Mouse (Mus musculus) lung, embryonic 16.5 days (tissue): ENCODE results near the gene Fam228b. TPM values are rescaled to one million over a fixed set of nuclear protein-coding genes. Genes with fewer than 3 reads are reported as not detected.
A peak's percentile ranks its signal among the peaks of the same experiment; 100 is the strongest.
"Not testable (repeated sequence)": the region's sequence is repeated elsewhere in the genome, so short reads cannot be mapped to it uniquely, and the experiment has no call there.

Experiments used
- ATAC-seq: fragments of 200-750 bp; cut with Nextera tagmentation; 2 replicates; pipeline ENCODE4 v1.8.0; 2017; ENCODE audit warnings: low read depth, mild to moderate bottlenecking, moderate library complexity
- H3K27ac ChIP-seq: fragments of 300-500 bp; sonication (generic); 2 replicates; pipeline ENCODE4 v1.5.1; 2014; ENCODE audit warnings: mild to moderate bottlenecking, control low read depth, low read length
- H3K27me3 ChIP-seq: fragments of 300-500 bp; sonication (generic); 2 replicates; pipeline ENCODE4 v1.6.1; 2014; ENCODE audit warnings: low read depth, low read length, mixed read lengths; ENCODE audit not compliant: control insufficient read depth, insufficient read depth
- H3K36me3 ChIP-seq: fragments of 300-500 bp; sonication (generic); 2 replicates; pipeline ENCODE4 v1.6.1; 2014; ENCODE audit warnings: low read length; ENCODE audit not compliant: control insufficient read depth, insufficient read depth
- H3K4me1 ChIP-seq: fragments of 300-500 bp; sonication (generic); replicated peaks from 2 replicates; pipeline ENCODE4 v1.6.1; 2014; ENCODE audit warnings: low read length, mixed read lengths; ENCODE audit not compliant: control insufficient read depth, insufficient read depth
- H3K4me2 ChIP-seq: fragments of 300-500 bp; sonication (generic); 2 replicates; pipeline ENCODE4 v1.6.1; 2014; ENCODE audit warnings: low read depth, low read length, control low read depth
- H3K4me3 ChIP-seq: fragments of 300-500 bp; sonication (generic); 2 replicates; pipeline ENCODE4 v1.5.1; 2014; ENCODE audit warnings: mild to moderate bottlenecking, low read length, control low read depth
- H3K9ac ChIP-seq: fragments of 300-500 bp; sonication (generic); 2 replicates; pipeline ENCODE4 v1.6.1; 2014; ENCODE audit warnings: low read length, control low read depth
- H3K9me3 ChIP-seq: fragments of 300-500 bp; sonication (generic); 2 replicates; pipeline ENCODE4 v1.6.1; 2016; ENCODE audit warnings: low read length; ENCODE audit not compliant: control insufficient read depth
- WGBS: fragments of 180-500 bp; shearing (Covaris S2); extraction: QIAGEN DNeasy Blood & Tissue Kit; methylation state at CpG from one replicate; pipeline ENCODE4 v1.1.7; 2014; 5-methylcytosine and 5-hydroxymethylcytosine counted together
- polyA plus RNA-seq: library from polyadenylated mRNA; unstranded; fragments of >200 nt; fragmentation: Nextera tagmentation; extraction: Ambion mirVana; gene quantifications from 2 replicates; pipeline ENCODE4 v1.2.1, GENCODE M21; 2015

Gene Fam228b
- polyA plus RNA-seq, 1 experiment from 2014 or later: 2.8 TPM

DNA sequence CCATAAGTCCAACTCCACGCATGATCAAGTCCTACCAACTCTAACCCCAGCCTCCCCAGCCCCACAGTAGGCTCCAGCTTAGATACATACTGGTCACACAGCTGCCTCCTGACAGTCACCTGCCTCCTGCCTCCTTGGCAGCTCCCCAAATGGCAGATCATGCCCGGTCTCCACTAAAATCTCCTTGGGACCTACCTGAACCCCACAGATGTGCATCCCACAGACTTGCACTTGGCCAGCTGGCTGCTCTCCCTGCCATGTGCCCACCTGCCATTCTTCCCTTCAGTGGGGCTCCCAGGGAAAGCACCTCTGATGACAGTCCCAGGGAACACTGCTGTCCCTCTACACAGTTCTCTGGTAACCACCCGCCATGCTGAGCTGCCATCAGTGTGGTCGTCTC, 60.8 kb downstream of the Fam228b start:
- Histone ChIP-seq H3K4me3 (no peak overlapping the region), H3K36me3 (peaks cover 10% of the 10 kb centered on the region; the same call in 1 of the 2 replicates), H3K9ac (no peak overlapping the region), H3K4me2 (no peak overlapping the region), H3K4me1 (peaks cover 6% of the 10 kb centered on the region; the same call in 1 of the 2 replicates), H3K9me3 (no peaks in the 10 kb centered on the region), H3K27ac (no peak overlapping the region), H3K27me3 (no peaks in the 10 kb centered on the region)
- WGBS: 78% methylated on average over 4 of the region's 4 CpGs
- ATAC-seq: no peak

DNA sequence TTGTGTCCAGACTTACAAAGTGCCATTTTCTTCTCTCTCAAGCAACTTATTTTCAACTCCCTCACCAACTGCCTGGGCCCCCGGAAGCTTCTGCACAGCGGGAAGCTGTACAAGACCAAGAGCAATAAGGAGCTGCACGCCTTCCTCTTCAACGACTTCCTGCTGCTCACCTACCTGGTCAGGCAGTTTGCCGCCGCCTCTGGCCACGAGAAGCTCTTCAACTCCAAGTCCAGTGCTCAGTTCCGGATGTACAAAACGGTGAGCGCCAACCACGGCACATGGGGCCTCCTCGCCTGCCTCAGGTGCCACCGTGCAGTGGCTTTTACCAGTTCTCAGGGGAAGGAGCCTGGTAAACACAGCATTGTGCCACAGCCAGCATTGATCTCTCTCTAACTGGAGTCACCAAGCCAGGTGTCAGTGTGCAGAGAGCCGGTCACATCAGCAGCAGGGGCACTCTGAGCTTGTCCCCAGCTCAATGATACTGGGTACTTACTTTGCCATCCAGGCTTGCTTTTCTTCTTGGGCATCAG, 61.5 kb downstream of the Fam228b start:
- no peak overlapping the region for H3K4me3 ChIP-seq
- no peaks in the 10 kb centered on the region for H3K9me3 ChIP-seq

GRCm38 (mm10) chr12:4706901-4707300, 62.2 kb downstream of the Fam228b start:
- Histone ChIP-seq H3K36me3 (peaks cover 2% of the 10 kb centered on the region; the same call in 1 of the 2 replicates), H3K4me1 (peaks cover 6% of the 10 kb centered on the region; the same call in 1 of the 2 replicates), H3K27ac (peak overlapping the region; percentile 84), H3K4me3 (no peak overlapping the region), H3K27me3 (no peaks in the 10 kb centered on the region), H3K4me2 (no peak overlapping the region), H3K9ac (no peak overlapping the region), H3K9me3 (no peaks in the 10 kb centered on the region)
- peak; percentile 93 for ATAC-seq
- 55% methylated on average over 10 of the region's 10 CpGs for WGBS

More for the DNA sequence above, 61.5 kb downstream of the Fam228b start:
- Histone ChIP-seq H3K27me3 (no peaks in the 10 kb centered on the region), H3K9ac (no peak overlapping the region), H3K4me2 (no peak overlapping the region), H3K27ac (peak overlapping the region; percentile 84), H3K4me1 (peaks cover 6% of the 10 kb centered on the region; the same call in 1 of the 2 replicates), H3K36me3 (peaks cover 6% of the 10 kb centered on the region; the same call in 1 of the 2 replicates)
- ATAC-seq: 0 out of 2 replicates have a peak, but pooled peaks have one; percentile 13
- 67% methylated on average over 14 of the region's 14 CpGs for WGBS

- H3K4me3 ChIP-seq: no peak overlapping the region
- H3K9me3 ChIP-seq: no peaks in the 10 kb centered on the region
- no peaks in the 10 kb centered on the region for H3K27me3 ChIP-seq
- no peak overlapping the region; the same call in 1 of the 2 replicates for H3K9ac ChIP-seq
- ATAC-seq: no peak
- peaks cover 7% of the 10 kb centered on the region for H3K36me3 ChIP-seq
- WGBS: 83% methylated on average over 5 of the region's 5 CpGs
- H3K4me2 ChIP-seq: no peak overlapping the region
- H3K4me1 ChIP-seq: peaks cover 6% of the 10 kb centered on the region; the same call in 1 of the 2 replicates
- H3K27ac ChIP-seq: peak overlapping the region; percentile 84
Observed at GRCm38 (mm10) chr12:4706175-4706574, 62.9 kb downstream of the Fam228b start.

- H3K36me3 ChIP-seq, H3K4me3 ChIP-seq, H3K4me2 ChIP-seq, H3K27me3 ChIP-seq, H3K4me1 ChIP-seq, H3K9me3 ChIP-seq, H3K9ac ChIP-seq: not testable (repeated sequence)
- peak; percentile 83 for ATAC-seq
- WGBS: 7% methylated on average over 6 of the region's 6 CpGs
- H3K27ac ChIP-seq: peak overlapping the region; percentile 84
Observed at GRCm38 (mm10) chr12:4705626-4706025, 63.4 kb downstream of the Fam228b start.

DNA sequence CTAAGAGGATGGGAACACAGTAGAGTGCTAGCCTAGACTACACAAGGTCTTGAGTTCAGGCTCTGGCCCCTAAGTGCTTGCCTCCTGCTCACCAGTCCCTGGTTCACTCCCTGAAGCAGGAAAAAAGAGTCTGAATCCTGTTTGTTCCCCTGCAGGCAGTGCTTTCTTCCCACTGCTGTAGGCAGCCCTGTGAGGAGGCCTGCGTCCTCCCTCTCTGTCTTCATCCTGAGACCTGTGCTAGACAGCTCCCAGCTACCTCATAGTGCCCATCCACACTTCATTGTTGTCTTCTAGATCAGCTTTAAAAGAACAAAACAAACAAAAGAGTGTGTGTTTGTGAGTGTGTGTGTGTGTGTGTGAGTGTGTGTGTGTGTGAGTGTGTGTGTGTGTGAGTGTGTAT, 74.5 kb downstream of the Fam228b start:
- Histone ChIP-seq H3K9me3 (no peaks in the 10 kb centered on the region), H3K36me3 (peaks cover 9% of the 10 kb centered on the region; the same call in 1 of the 2 replicates), H3K4me3 (no peak overlapping the region), H3K27me3 (no peaks in the 10 kb centered on the region), H3K4me1 (no peaks in the 10 kb centered on the region), H3K9ac (no peak overlapping the region), H3K27ac (no peak overlapping the region), H3K4me2 (no peak overlapping the region)
- ATAC-seq: no peak
- WGBS: 78% methylated on average over 1 of the region's 1 CpGs

GRCm38 (mm10) chr12:4691193-4691592, 77.9 kb downstream of the Fam228b start:
- 84% methylated on average over 3 of the region's 3 CpGs for WGBS
- Histone ChIP-seq H3K9ac (no peak overlapping the region), H3K4me2 (no peak overlapping the region), H3K4me3 (no peak overlapping the region), H3K36me3 (no peaks in the 10 kb centered on the region), H3K27ac (no peak overlapping the region), H3K27me3 (no peaks in the 10 kb centered on the region), H3K9me3 (no peaks in the 10 kb centered on the region), H3K4me1 (no peaks in the 10 kb centered on the region)
- no peak for ATAC-seq

Other genes with a start within 250 kb of the Fam228b start
- 37.6 and 39.7 TPM in 2 replicates for gene Itsn2, start 176.6 kb downstream of the Fam228b start, polyA plus RNA-seq
- gene Gm3625, start 176.3 kb downstream of the Fam228b start, polyA plus RNA-seq: not detected in 2 replicates
- 0.13 and 0.34 TPM in 2 replicates for gene Fam228a, start 30.8 kb downstream of the Fam228b start, polyA plus RNA-seq
- 2.0 and 2.3 TPM in 2 replicates for gene Pfn4, start 245 bp downstream of the Fam228b start, polyA plus RNA-seq
- 161 and 180 TPM in 2 replicates for gene Sf3b6, start 48.3 kb upstream of the Fam228b start, polyA plus RNA-seq
- gene Fkbp1b, start 72.3 kb upstream of the Fam228b start, polyA plus RNA-seq: 8.8 and 9.3 TPM in 2 replicates
- gene Wdcp, start 74.0 kb upstream of the Fam228b start, polyA plus RNA-seq: 15.5 and 16.1 TPM in 2 replicates
- 1.8 and 2.3 TPM in 2 replicates for gene Mfsd2b, start 105.1 kb upstream of the Fam228b start, polyA plus RNA-seq
- gene Ubxn2a, start 138.4 kb upstream of the Fam228b start, polyA plus RNA-seq: 24.7 and 25.4 TPM in 2 replicates
- gene Atad2b, start 148.1 kb upstream of the Fam228b start, polyA plus RNA-seq: 7.7 and 8.4 TPM in 2 replicates